Mouse (Mus musculus) midbrain, postnatal 0 days (tissue): Measurements from ENCODE around the gene Sh3kbp1. TPM values are rescaled to one million over a fixed set of nuclear protein-coding genes. Genes with fewer than 3 reads are reported as not detected.

Source experiments
- ATAC-seq: fragments of 200-750 bp; cut with Nextera tagmentation; 2 replicates; pipeline ENCODE4 v1.8.0; 2017; ENCODE audit warnings: moderate number of reproducible peaks, mild to moderate bottlenecking, moderate TSS enrichment, moderate library complexity; ENCODE audit not compliant: low FRiP score
- DNase-seq: peaks from one replicate; pipeline ENCODE4 v3.0.0-alpha.2; 2015; ENCODE audit warnings: low spot score
- H3K27ac ChIP-seq: fragments of 300-500 bp; sonication (generic); 2 replicates; pipeline ENCODE4 v1.5.1; 2014; ENCODE audit warnings: low read depth, mild to moderate bottlenecking, low read length, mixed read lengths
- H3K27me3 ChIP-seq: fragments of 300-500 bp; sonication (generic); 2 replicates; pipeline ENCODE4 v1.6.1; 2014; ENCODE audit warnings: low read length, control low read depth, mixed read lengths; ENCODE audit not compliant: insufficient read depth
- H3K36me3 ChIP-seq: fragments of 300-500 bp; sonication (generic); 2 replicates; pipeline ENCODE4 v1.6.1; 2014; ENCODE audit warnings: low read length, control low read depth, mixed read lengths; ENCODE audit not compliant: insufficient read depth
- H3K4me1 ChIP-seq: fragments of 300-500 bp; sonication (generic); 2 replicates; pipeline ENCODE4 v1.6.1; 2014; ENCODE audit warnings: mild to moderate bottlenecking, control low read depth, antibody characterized with exemption, low read length, mixed read lengths; ENCODE audit not compliant: insufficient read depth
- H3K4me2 ChIP-seq: fragments of 300-500 bp; sonication (generic); 2 replicates; pipeline ENCODE4 v1.6.1; 2014; ENCODE audit warnings: low read depth, mild to moderate bottlenecking, low read length, mixed read lengths; ENCODE audit not compliant: poor library complexity, severe bottlenecking
- H3K4me3 ChIP-seq: fragments of 300-500 bp; sonication (generic); 2 replicates; pipeline ENCODE4 v1.5.1; 2014; ENCODE audit warnings: low read depth, mild to moderate bottlenecking, low read length, moderate library complexity
- H3K9ac ChIP-seq: fragments of 300-500 bp; sonication (generic); replicated peaks from 2 replicates; pipeline ENCODE4 v1.6.1; 2014; ENCODE audit warnings: mild to moderate bottlenecking, low read length, moderate library complexity, mixed read lengths; ENCODE audit not compliant: poor library complexity, severe bottlenecking
- H3K9me3 ChIP-seq: fragments of 300-500 bp; sonication (generic); 2 replicates; pipeline ENCODE4 v1.6.1; 2016; ENCODE audit warnings: low read length, control low read depth
- CTCF ChIP-seq: IDR thresholded peaks from 2 replicates; pipeline ENCODE4 v1.5.1; 2016; ENCODE audit warnings: antibody characterized with exemption, mild to moderate bottlenecking
- WGBS: fragments of 180-500 bp; shearing (Covaris S2); extraction: QIAGEN DNeasy Blood & Tissue Kit; methylation state at CpG from one replicate; pipeline ENCODE4 v1.1.7; 2014; 5-methylcytosine and 5-hydroxymethylcytosine counted together
- polyA plus RNA-seq: library from polyadenylated mRNA; unstranded; fragments of >200 nt; fragmentation: Nextera tagmentation; extraction: Ambion mirVana; gene quantifications from 2 replicates; pipeline ENCODE4 v1.2.1, GENCODE M21; 2015
- total RNA-seq: library from RNA; depleted of rRNA; stranded (reverse); fragments of >200 nt; gene quantifications from 2 replicates; pipeline ENCODE4 v1.2.3, GENCODE M21; 2014

Sh3kbp1 gene
- total and polyA plus RNA-seq, 2 experiments from 2014 or later: 41.9 to 42.4 TPM

DNA sequence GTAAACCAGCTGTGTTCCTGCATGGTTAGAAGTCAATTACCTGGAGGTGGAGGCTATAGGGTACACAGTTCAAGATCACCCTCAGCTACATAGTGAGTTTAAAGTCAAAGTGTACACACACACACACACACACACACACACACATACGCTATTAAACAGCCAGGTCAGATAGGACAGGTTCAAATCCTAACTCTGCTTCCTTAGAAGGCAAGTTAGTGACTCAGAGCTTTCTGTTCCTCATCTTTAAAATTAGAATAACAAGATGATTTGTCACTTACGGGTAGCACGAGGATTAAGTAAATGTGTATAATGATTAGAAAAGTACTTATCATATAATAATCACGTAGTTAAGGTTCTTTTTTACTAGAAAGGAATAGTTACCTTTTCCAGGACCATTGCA is 208.2 kb downstream of the Sh3kbp1 start:
- no peaks in the 10 kb centered on the region for H3K36me3 ChIP-seq
- no peak for TF ChIP-seq CTCF
- no peaks in the 10 kb centered on the region for H3K27me3 ChIP-seq
- no peak overlapping the region for H3K9ac ChIP-seq
- no peaks in the 10 kb centered on the region for H3K4me1 ChIP-seq
- no peak overlapping the region for H3K4me2 ChIP-seq
- H3K27ac ChIP-seq: no peak overlapping the region
- no peaks in the 10 kb centered on the region for H3K9me3 ChIP-seq
- WGBS: 89% methylated on average over 4 of the region's 4 CpGs
- ATAC-seq: no peak
- no peak overlapping the region for H3K4me3 ChIP-seq
- no peak for DNase-seq

- H3K4me2 ChIP-seq: no peak overlapping the region
- ATAC-seq: no peak
- WGBS: 56% methylated on average over 1 of the region's 1 CpGs
- H3K27me3 ChIP-seq: no peaks in the 10 kb centered on the region
- H3K4me1 ChIP-seq: no peaks in the 10 kb centered on the region
- peak; percentile 72 for DNase-seq
- H3K27ac ChIP-seq: no peak overlapping the region
- no peak overlapping the region for H3K4me3 ChIP-seq
- H3K36me3 ChIP-seq: no peaks in the 10 kb centered on the region
- no peaks in the 10 kb centered on the region for H3K9me3 ChIP-seq
- H3K9ac ChIP-seq: no peak overlapping the region
- TF ChIP-seq CTCF: no peak
Measured at GRCm38 (mm10) chrX:159837379-159837778, 210.3 kb downstream of the Sh3kbp1 start.

GRCm38 (mm10) chrX:159839786-159840185 is 212.7 kb downstream of the Sh3kbp1 start:
- ATAC-seq: no peak
- Histone ChIP-seq H3K4me1 (no peaks in the 10 kb centered on the region), H3K9me3 (no peaks in the 10 kb centered on the region), H3K4me2 (no peak overlapping the region), H3K9ac (no peak overlapping the region), H3K36me3 (no peaks in the 10 kb centered on the region), H3K27me3 (no peaks in the 10 kb centered on the region), H3K27ac (no peak overlapping the region), H3K4me3 (no peak overlapping the region)
- WGBS: 89% methylated on average over 2 of the region's 2 CpGs
- DNase-seq: no peak
- no peak for TF ChIP-seq CTCF

DNA sequence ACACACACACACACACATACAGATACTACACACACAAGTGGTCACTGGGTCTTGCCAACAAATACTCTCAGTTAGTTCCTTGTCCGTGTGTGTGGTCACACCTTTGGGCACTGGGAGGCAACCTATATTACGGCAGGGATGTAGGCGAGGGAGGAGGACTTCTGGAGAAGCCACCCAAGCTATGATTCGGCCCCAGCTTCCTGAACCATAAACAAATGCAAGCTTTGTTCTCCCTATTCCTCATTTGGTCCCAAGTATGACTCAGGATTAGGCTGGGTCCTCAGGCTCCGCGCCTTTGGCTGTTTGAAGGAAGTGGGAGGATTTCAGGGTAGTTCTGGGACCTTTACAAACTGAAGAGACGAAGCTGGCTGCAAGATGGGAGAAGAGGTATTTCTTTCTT is 213.2 kb downstream of the Sh3kbp1 start:
- Histone ChIP-seq H3K36me3 (no peaks in the 10 kb centered on the region), H3K9me3 (no peaks in the 10 kb centered on the region), H3K4me1 (no peaks in the 10 kb centered on the region), H3K4me3 (no peak overlapping the region), H3K4me2 (no peak overlapping the region), H3K9ac (no peak overlapping the region), H3K27me3 (no peaks in the 10 kb centered on the region), H3K27ac (no peak overlapping the region)
- WGBS: 77% methylated on average over 7 of the region's 7 CpGs
- TF ChIP-seq CTCF: no peak
- DNase-seq (no peak), ATAC-seq (no peak)

DNA sequence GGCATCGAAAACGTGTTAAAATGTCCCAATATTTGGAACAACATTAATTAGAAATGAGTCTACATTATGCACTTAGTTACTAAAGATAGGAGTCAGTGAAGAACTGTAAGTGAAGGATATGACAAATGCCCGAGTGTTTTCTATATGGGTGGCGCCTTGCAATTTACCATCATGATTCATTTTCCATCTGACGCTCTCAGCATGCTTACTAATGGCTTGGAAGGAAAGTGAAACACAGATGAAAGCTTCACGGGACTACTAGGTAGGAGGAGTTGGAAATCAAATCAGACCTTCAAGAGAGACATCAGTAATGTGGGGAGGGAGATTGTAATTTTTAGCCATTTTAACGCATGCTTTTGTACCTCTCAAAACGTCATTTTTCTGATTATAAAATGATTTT is 223.7 kb downstream of the Sh3kbp1 start:
- 88% methylated on average over 8 of the region's 8 CpGs for WGBS
- ATAC-seq: no peak
- Histone ChIP-seq H3K27ac (no peak overlapping the region), H3K4me3 (no peak overlapping the region), H3K4me1 (no peaks in the 10 kb centered on the region), H3K4me2 (no peak overlapping the region), H3K9me3 (no peaks in the 10 kb centered on the region), H3K36me3 (no peaks in the 10 kb centered on the region), H3K9ac (no peak overlapping the region), H3K27me3 (no peaks in the 10 kb centered on the region)
- DNase-seq: no peak
- no peak for TF ChIP-seq CTCF

GRCm38 (mm10) chrX:159856866-159857265 is 229.8 kb downstream of the Sh3kbp1 start:
- Histone ChIP-seq H3K4me2 (no peak overlapping the region), H3K4me3 (no peak overlapping the region), H3K27me3 (no peaks in the 10 kb centered on the region), H3K36me3 (no peaks in the 10 kb centered on the region), H3K9ac (no peak overlapping the region), H3K4me1 (no peaks in the 10 kb centered on the region), H3K9me3 (no peaks in the 10 kb centered on the region), H3K27ac (no peak overlapping the region)
- 76% methylated on average over 1 of the region's 1 CpGs for WGBS
- ATAC-seq (no peak), DNase-seq (no peak)
- TF ChIP-seq CTCF: no peak

GRCm38 (mm10) chrX:159858126-159858525 is 231.1 kb downstream of the Sh3kbp1 start:
- no peaks in the 10 kb centered on the region for H3K36me3 ChIP-seq
- WGBS: 90% methylated on average over 1 of the region's 1 CpGs
- no peak for DNase-seq
- no peak for TF ChIP-seq CTCF
- no peaks in the 10 kb centered on the region for H3K27me3 ChIP-seq
- no peak for ATAC-seq
- no peaks in the 10 kb centered on the region for H3K4me1 ChIP-seq
- no peaks in the 10 kb centered on the region for H3K9me3 ChIP-seq
- H3K4me3 ChIP-seq: no peak overlapping the region
- H3K4me2 ChIP-seq: no peak overlapping the region
- H3K9ac ChIP-seq: no peak overlapping the region
- no peak overlapping the region for H3K27ac ChIP-seq
